Mouse (Mus musculus): ENCODE measurements around the gene Pou6f2. TPM values are rescaled to one million over a fixed set of nuclear protein-coding genes. Genes with fewer than 3 reads are reported as not detected.

Gene Pou6f2
- polyA plus RNA-seq, 1 experiment from 2014 or later, result 5.8 TPM

DNA sequence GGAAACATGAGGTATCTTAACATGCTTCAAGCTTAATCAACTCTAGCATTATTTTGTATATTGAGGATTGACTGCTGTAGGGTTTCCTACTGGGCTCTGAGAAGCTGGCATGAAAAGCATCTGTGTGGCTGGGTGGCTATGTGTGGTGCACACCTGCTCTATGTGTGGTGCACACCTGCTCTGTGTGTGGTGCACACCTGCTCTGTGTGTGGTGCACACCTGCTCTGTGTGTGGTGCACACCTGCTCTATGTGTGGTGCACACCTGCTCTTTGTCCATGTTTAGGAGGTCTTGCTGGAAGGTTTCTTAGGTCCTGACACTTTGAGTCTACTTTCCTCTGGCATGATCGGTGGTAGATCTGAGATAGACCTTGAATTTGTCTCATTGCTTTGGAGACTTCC lies 233.3 kb downstream of the Pou6f2 start:
- no peak for ATAC-seq (ENCODE audit: low FRiP score)
- DNase-seq (ENCODE audit: low spot score, missing footprints), result no peak
- Histone ChIP-seq H3K4me1 (ENCODE audit: control insufficient read depth, insufficient read depth, low read length) (no peaks in the 10 kb centered on the region), H3K9ac (ENCODE audit: low read length) (no peak overlapping the region), H3K27me3 (ENCODE audit: control insufficient read depth, insufficient read depth, low read length) (no peaks in the 10 kb centered on the region), H3K4me3 (ENCODE audit: low read depth, low read length) (no peak overlapping the region), H3K9me3 (ENCODE audit: control insufficient read depth, low read length) (no peaks in the 10 kb centered on the region), H3K27ac (ENCODE audit: low read depth, low read length) (no peak overlapping the region), H3K4me2 (no peak overlapping the region), H3K36me3 (ENCODE audit: control insufficient read depth, insufficient read depth, low read length) (no peaks in the 10 kb centered on the region)
- WGBS, result 100% methylated on average over 1 of the region's 1 CpGs

DNA sequence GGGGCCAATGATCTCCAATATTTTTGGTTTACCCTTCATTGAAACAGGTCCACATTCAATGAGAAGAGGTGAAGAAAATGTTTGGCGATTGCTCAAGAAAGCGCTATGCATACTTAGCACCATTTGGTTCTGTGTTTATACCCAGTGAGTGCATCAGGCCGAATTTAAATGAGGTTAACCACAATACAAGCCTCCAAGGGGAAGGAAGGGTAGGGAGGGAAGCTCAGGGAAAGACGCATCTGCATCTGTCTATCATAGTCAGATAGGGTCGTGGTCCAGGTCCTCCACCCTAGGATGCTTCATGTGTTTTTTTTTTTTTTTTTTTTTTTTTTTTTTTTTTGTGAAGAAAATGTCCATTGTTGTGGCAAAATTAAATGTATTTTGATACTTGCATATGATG lies 236.9 kb downstream of the Pou6f2 start:
- 80% methylated on average over 5 of the region's 5 CpGs for WGBS
- Histone ChIP-seq H3K9ac (ENCODE audit: low read length) (no peak overlapping the region), H3K27ac (ENCODE audit: low read depth, low read length) (no peak overlapping the region), H3K9me3 (ENCODE audit: control insufficient read depth, low read length) (no peaks in the 10 kb centered on the region), H3K4me1 (ENCODE audit: control insufficient read depth, insufficient read depth, low read length) (no peaks in the 10 kb centered on the region), H3K36me3 (ENCODE audit: control insufficient read depth, insufficient read depth, low read length) (no peaks in the 10 kb centered on the region), H3K4me2 (no peak overlapping the region), H3K27me3 (ENCODE audit: control insufficient read depth, insufficient read depth, low read length) (no peaks in the 10 kb centered on the region), H3K4me3 (ENCODE audit: low read depth, low read length) (no peak overlapping the region)
- DNase-seq (ENCODE audit: low spot score, missing footprints) (no peak), ATAC-seq (ENCODE audit: low FRiP score) (no peak)

DNA sequence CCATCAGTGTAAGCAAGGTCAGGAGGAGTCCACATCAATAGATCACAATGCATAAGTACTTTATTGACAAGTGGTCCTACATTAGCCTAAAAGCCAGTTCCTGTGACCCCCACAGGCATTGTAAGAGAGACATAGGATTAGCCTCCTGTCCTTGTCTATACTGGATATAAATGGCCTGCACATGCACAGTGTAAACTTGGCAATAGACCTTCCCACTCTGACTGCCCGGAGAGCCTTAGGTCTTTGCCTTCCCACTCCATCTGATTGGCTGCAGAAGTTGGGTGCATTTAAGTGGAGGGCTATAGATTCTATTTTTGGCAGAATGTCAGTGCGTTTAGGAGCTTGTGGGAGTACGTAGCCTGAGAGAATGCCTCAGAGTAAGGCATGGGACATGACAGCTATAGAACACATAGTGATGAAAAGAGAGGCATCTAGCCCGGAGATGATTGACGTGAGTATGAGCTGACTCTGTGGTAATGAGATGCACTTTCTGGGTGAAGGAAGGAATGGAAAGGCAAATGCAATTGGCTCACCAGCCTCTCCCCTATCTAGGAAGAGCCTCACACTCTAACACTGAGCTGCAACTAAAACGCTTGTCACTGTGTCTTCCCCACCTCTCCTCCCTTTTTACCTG lies 243.4 kb downstream of the Pou6f2 start:
- H3K9ac ChIP-seq (ENCODE audit: low read length), result no peak overlapping the region
- ATAC-seq (ENCODE audit: low FRiP score), result no peak
- H3K4me3 ChIP-seq (ENCODE audit: low read depth, low read length), result no peak overlapping the region
- H3K36me3 ChIP-seq (ENCODE audit: control insufficient read depth, insufficient read depth, low read length), result no peaks in the 10 kb centered on the region
- H3K27me3 ChIP-seq (ENCODE audit: control insufficient read depth, insufficient read depth, low read length), result no peaks in the 10 kb centered on the region
- H3K9me3 ChIP-seq (ENCODE audit: control insufficient read depth, low read length), result no peaks in the 10 kb centered on the region
- H3K4me2 ChIP-seq, result no peak overlapping the region
- no peaks in the 10 kb centered on the region for H3K4me1 ChIP-seq (ENCODE audit: control insufficient read depth, insufficient read depth, low read length)
- 87% methylated on average over 6 of the region's 6 CpGs for WGBS
- no peak overlapping the region for H3K27ac ChIP-seq (ENCODE audit: low read depth, low read length)
- peak; percentile 14 for DNase-seq (ENCODE audit: low spot score, missing footprints)

DNA sequence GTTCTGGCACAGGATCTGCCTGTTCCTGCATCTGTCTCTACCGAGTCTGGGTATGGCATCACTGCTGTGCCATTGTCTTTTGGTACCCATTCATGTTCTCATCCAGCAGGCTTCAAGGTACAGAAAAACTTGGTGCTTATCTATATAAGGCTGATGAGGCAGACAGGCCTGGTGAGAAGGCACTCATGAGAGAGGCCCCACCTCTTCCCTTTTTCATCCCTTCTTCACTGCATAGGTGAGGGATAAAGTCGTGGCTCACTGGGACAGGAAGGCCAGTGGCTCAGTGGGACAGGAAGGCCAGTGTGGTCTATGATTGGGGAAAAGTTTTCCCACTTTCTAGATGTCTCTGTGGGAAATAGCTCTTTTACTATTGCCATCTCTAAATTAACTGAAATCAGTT lies 263.8 kb downstream of the Pou6f2 start:
- 53% methylated on average over 2 of the region's 2 CpGs for WGBS
- Histone ChIP-seq H3K27me3 (ENCODE audit: control insufficient read depth, insufficient read depth, low read length) (no peaks in the 10 kb centered on the region), H3K9me3 (ENCODE audit: control insufficient read depth, low read length) (no peaks in the 10 kb centered on the region), H3K4me1 (ENCODE audit: control insufficient read depth, insufficient read depth, low read length) (peaks cover 20% of the 10 kb centered on the region), H3K27ac (ENCODE audit: low read depth, low read length) (no peak overlapping the region), H3K36me3 (ENCODE audit: control insufficient read depth, insufficient read depth, low read length) (no peaks in the 10 kb centered on the region), H3K4me2 (no peak overlapping the region), H3K9ac (ENCODE audit: low read length) (no peak overlapping the region), H3K4me3 (ENCODE audit: low read depth, low read length) (no peak overlapping the region)
- DNase-seq (ENCODE audit: low spot score, missing footprints), result peak; percentile 66
- ATAC-seq (ENCODE audit: low FRiP score), result no peak

DNA sequence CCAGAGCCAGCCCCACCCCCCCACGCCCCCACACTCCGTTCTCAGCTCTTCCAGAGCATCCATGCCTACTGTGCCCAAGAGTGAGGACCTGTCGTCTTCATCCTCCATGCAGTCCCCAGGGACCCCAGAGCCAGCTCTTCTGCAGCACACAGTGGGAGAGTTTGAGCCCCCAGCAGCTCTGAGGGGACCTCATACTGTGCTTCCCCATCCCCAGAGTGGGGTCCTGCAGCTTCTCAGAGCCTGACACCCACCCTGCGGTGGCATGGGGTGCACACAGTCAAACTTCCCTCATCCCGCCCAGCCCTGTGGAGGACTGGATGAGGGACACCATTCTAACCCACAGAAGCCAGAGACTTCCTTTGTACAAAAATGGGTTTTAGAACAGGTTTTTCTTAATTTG lies 264.3 kb downstream of the Pou6f2 start:
- DNase-seq (ENCODE audit: low spot score, missing footprints) (no peak), ATAC-seq (ENCODE audit: low FRiP score) (peak; percentile 31)
- Histone ChIP-seq H3K27ac (ENCODE audit: low read depth, low read length) (no peak overlapping the region), H3K27me3 (ENCODE audit: control insufficient read depth, insufficient read depth, low read length) (no peaks in the 10 kb centered on the region), H3K36me3 (ENCODE audit: control insufficient read depth, insufficient read depth, low read length) (no peaks in the 10 kb centered on the region), H3K4me3 (ENCODE audit: low read depth, low read length) (no peak overlapping the region), H3K9ac (ENCODE audit: low read length) (no peak overlapping the region), H3K9me3 (ENCODE audit: control insufficient read depth, low read length) (no peaks in the 10 kb centered on the region), H3K4me2 (no peak overlapping the region), H3K4me1 (ENCODE audit: control insufficient read depth, insufficient read depth, low read length) (peaks cover 20% of the 10 kb centered on the region)
- 57% methylated on average over 5 of the region's 5 CpGs for WGBS

DNA sequence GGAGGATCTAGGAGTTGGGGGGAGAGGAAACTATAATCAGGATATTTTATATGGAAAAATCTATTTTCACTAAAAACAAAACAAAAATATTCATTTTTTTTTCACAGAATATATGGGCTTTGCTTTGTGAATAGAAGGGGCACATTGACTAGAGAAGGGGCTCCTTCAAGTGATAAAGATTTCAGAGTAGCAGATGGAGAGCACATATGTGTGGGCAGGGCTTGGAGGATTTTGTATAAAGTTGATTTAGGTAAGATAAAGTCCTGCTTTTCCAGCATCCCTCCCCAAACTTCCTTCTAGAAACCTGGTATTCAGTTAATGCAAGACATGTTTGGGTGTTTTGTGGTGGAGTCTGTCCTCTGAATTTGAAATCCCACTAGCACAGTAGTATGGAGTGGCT lies 266.2 kb downstream of the Pou6f2 start:
- Histone ChIP-seq H3K4me3 (ENCODE audit: low read depth, low read length) (no peak overlapping the region), H3K27me3 (ENCODE audit: control insufficient read depth, insufficient read depth, low read length) (no peaks in the 10 kb centered on the region), H3K36me3 (ENCODE audit: control insufficient read depth, insufficient read depth, low read length) (no peaks in the 10 kb centered on the region), H3K9me3 (ENCODE audit: control insufficient read depth, low read length) (no peaks in the 10 kb centered on the region), H3K4me2 (no peak overlapping the region), H3K27ac (ENCODE audit: low read depth, low read length) (no peak overlapping the region), H3K4me1 (ENCODE audit: control insufficient read depth, insufficient read depth, low read length) (peaks cover 27% of the 10 kb centered on the region), H3K9ac (ENCODE audit: low read length) (no peak overlapping the region)
- DNase-seq (ENCODE audit: low spot score, missing footprints) (no peak), ATAC-seq (ENCODE audit: low FRiP score) (no peak)

DNA sequence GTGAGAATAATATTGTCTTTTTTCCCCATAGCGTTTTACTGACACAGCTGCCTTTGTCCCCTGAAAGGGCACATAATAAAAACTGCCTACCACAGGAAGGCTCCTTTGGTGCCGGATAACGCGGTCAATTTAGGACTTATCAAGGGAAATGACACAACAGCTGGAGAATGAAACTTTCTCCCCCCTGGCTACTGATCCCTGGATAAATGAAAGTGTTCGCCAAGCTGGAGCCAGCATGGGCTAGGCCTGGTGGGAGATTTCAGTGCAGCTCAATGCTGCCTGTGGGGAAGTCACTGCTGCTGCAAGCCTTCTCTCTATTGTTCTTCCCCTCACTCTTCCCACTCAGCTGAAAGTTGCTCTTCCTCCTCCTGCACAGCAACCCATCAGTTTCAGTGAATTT lies 267.8 kb downstream of the Pou6f2 start:
- peak overlapping the region; percentile 10; the same call in 1 of the 2 replicates for H3K9ac ChIP-seq (ENCODE audit: low read length)
- no peak overlapping the region; the same call in 1 of the 2 replicates for H3K4me2 ChIP-seq
- WGBS, result 23% methylated on average over 5 of the region's 5 CpGs
- no peaks in the 10 kb centered on the region for H3K9me3 ChIP-seq (ENCODE audit: control insufficient read depth, low read length)
- DNase-seq (ENCODE audit: low spot score, missing footprints) (peak; percentile 83), ATAC-seq (ENCODE audit: low FRiP score) (peak; percentile 20; the same call in 1 of the 2 replicates)
- peaks cover 27% of the 10 kb centered on the region for H3K4me1 ChIP-seq (ENCODE audit: control insufficient read depth, insufficient read depth, low read length)
- H3K27ac ChIP-seq (ENCODE audit: low read depth, low read length), result peak overlapping the region; percentile 11; the same call in 1 of the 2 replicates
- no peaks in the 10 kb centered on the region for H3K36me3 ChIP-seq (ENCODE audit: control insufficient read depth, insufficient read depth, low read length)
- no peak overlapping the region for H3K4me3 ChIP-seq (ENCODE audit: low read depth, low read length)
- no peaks in the 10 kb centered on the region for H3K27me3 ChIP-seq (ENCODE audit: control insufficient read depth, insufficient read depth, low read length)

DNA sequence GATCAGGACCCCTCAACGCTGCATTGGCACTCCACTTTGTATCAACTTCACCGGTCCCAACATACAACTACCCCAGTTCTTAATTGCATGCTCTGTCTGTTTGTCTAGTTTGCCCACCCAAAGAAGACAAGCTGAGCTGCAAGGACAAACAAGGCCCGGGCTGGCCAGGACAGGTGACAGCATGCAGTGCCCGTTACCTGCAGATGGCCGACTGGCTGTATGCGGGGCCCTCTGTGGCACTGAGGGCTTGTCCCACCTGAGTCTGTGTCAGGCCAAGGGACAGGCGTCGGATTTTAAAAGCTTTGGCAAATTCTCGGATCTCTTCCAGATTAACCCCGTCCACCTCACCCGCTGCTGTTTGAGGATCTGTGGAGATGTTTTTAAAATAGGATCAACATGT lies 268.7 kb downstream of the Pou6f2 start:
- H3K27ac ChIP-seq (ENCODE audit: low read depth, low read length), result no peak overlapping the region
- H3K36me3 ChIP-seq (ENCODE audit: control insufficient read depth, insufficient read depth, low read length), result no peaks in the 10 kb centered on the region
- no peaks in the 10 kb centered on the region for H3K27me3 ChIP-seq (ENCODE audit: control insufficient read depth, insufficient read depth, low read length)
- WGBS, result 76% methylated on average over 11 of the region's 11 CpGs
- H3K4me2 ChIP-seq, result no peak overlapping the region
- no peak overlapping the region for H3K4me3 ChIP-seq (ENCODE audit: low read depth, low read length)
- no peaks in the 10 kb centered on the region for H3K9me3 ChIP-seq (ENCODE audit: control insufficient read depth, low read length)
- peaks cover 27% of the 10 kb centered on the region for H3K4me1 ChIP-seq (ENCODE audit: control insufficient read depth, insufficient read depth, low read length)
- ATAC-seq (ENCODE audit: low FRiP score) (no peak), DNase-seq (ENCODE audit: low spot score, missing footprints) (peak; percentile 79)
- H3K9ac ChIP-seq (ENCODE audit: low read length), result no peak overlapping the region

DNA sequence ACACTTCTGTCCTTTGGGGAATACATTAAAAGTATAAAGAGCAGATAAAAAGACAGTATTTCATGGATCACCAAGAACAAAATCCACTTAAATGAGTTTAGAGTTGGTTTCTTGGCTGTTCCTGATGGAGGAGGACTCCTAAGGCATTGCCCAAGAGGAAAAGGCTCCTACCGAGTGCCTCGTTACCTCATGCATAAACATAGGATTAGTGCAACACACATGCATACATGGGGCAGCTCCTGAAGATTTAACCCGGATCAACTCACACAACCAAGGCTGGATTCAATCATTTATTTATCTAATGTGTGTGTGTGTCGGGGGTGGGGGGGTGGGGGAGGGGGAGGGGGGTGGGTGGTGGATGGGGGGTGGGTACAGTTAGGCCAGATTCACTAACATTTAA lies 269.4 kb downstream of the Pou6f2 start:
- Histone ChIP-seq H3K4me3 (ENCODE audit: low read depth, low read length) (no peak overlapping the region), H3K36me3 (ENCODE audit: control insufficient read depth, insufficient read depth, low read length) (no peaks in the 10 kb centered on the region), H3K9me3 (ENCODE audit: control insufficient read depth, low read length) (no peaks in the 10 kb centered on the region), H3K27me3 (ENCODE audit: control insufficient read depth, insufficient read depth, low read length) (no peaks in the 10 kb centered on the region), H3K4me2 (no peak overlapping the region), H3K9ac (ENCODE audit: low read length) (no peak overlapping the region), H3K4me1 (ENCODE audit: control insufficient read depth, insufficient read depth, low read length) (peaks cover 26% of the 10 kb centered on the region), H3K27ac (ENCODE audit: low read depth, low read length) (no peak overlapping the region)
- peak; percentile 84 for DNase-seq (ENCODE audit: low spot score, missing footprints)
- peak; percentile 47; the same call in 1 of the 2 replicates for ATAC-seq (ENCODE audit: low FRiP score)
- 14% methylated on average over 4 of the region's 4 CpGs for WGBS
